Mouse (Mus musculus) hindbrain, embryonic 12.5 days (tissue): ENCODE measurements at regions not wholly inside any gene's neighbourhood (a gene's known extent, or its start where the extent isn't known, plus 50 kb on each side); places are given as distances from the start of the nearest gene placed in this dataset.
"Not testable (repeated sequence)": the region's sequence is repeated elsewhere in the genome, so short reads cannot be mapped to it uniquely, and the experiment has no call there.

ENCODE experiments used
- ATAC-seq: fragments of 200-750 bp; cut with Nextera tagmentation; 2 replicates; pipeline ENCODE4 v1.8.0; 2017; ENCODE audit warnings: moderate TSS enrichment; ENCODE audit not compliant: low FRiP score
- H3K27ac ChIP-seq: fragments of 300-500 bp; sonication (generic); 2 replicates; pipeline ENCODE4 v1.5.1; 2016; ENCODE audit warnings: mild to moderate bottlenecking
- H3K27me3 ChIP-seq: fragments of 300-500 bp; sonication (generic); 2 replicates; pipeline ENCODE4 v1.6.1; 2016; ENCODE audit warnings: mild to moderate bottlenecking
- H3K36me3 ChIP-seq: fragments of 300-500 bp; sonication (generic); 2 replicates; pipeline ENCODE4 v1.6.1; 2016; ENCODE audit warnings: mild to moderate bottlenecking
- H3K4me1 ChIP-seq: fragments of 300-500 bp; sonication (generic); 2 replicates; pipeline ENCODE4 v1.6.1; 2016
- H3K4me2 ChIP-seq: fragments of 300-500 bp; sonication (generic); replicated peaks from 2 replicates; pipeline ENCODE4 v1.6.1; 2016; ENCODE audit warnings: mild to moderate bottlenecking
- H3K4me3 ChIP-seq: fragments of 300-500 bp; sonication (generic); 2 replicates; pipeline ENCODE4 v1.5.1; 2016; ENCODE audit warnings: mild to moderate bottlenecking
- H3K9ac ChIP-seq: fragments of 300-500 bp; sonication (generic); 2 replicates; pipeline ENCODE4 v1.6.1; 2016; ENCODE audit warnings: mild to moderate bottlenecking, moderate library complexity
- H3K9me3 ChIP-seq: fragments of 300-500 bp; sonication (generic); replicated peaks from 2 replicates; pipeline ENCODE4 v1.6.1; 2016; ENCODE audit warnings: mild to moderate bottlenecking
- WGBS: fragments of 180-500 bp; shearing (Covaris S2); methylation state at CpG from one replicate; pipeline ENCODE4 v1.1.7; 2016; 5-methylcytosine and 5-hydroxymethylcytosine counted together

GRCm38 (mm10) chr1:143351388-143351787 is 289.1 kb upstream of the B3galt2 start:
- Histone ChIP-seq H3K27me3 (no peaks in the 10 kb centered on the region), H3K4me3 (no peak overlapping the region), H3K4me1 (no peaks in the 10 kb centered on the region), H3K27ac (no peak overlapping the region), H3K4me2 (no peak overlapping the region), H3K9me3 (no peaks in the 10 kb centered on the region), H3K9ac (no peak overlapping the region), H3K36me3 (no peaks in the 10 kb centered on the region)
- 67% methylated on average over 1 of the region's 1 CpGs for WGBS
- ATAC-seq = no peak

DNA sequence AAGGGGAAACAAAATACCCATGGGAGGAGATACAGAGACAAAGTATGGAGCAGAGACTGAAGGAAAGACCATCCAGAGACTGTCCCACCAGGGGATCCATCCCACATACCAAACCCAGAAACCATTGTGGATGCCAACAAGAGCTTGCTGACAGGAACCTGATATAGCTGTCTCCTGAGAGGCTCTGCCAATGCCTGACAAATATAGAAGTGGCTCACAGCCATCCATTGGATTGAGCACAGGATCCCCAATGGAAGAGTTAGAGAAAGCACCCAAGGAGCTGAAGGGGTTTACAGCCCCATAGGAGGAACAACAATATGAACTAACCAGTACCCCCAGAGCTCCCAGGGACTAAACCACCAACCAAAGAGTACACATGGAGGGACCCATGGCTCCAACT is 280.2 kb upstream of the B3galt2 start:
- not testable (repeated sequence) for H3K4me1 ChIP-seq, H3K36me3 ChIP-seq, ATAC-seq, H3K27me3 ChIP-seq, H3K4me3 ChIP-seq, H3K4me2 ChIP-seq, H3K27ac ChIP-seq, H3K9me3 ChIP-seq, H3K9ac ChIP-seq

- no peaks in the 10 kb centered on the region for H3K9me3 ChIP-seq
- no peak for ATAC-seq
- H3K36me3 ChIP-seq = no peaks in the 10 kb centered on the region
- H3K9ac ChIP-seq = no peak overlapping the region
- H3K4me3 ChIP-seq = no peak overlapping the region
- H3K27ac ChIP-seq = no peak overlapping the region
- 87% methylated on average over 4 of the region's 4 CpGs for whole genome bisulfite sequencing
- H3K4me1 ChIP-seq = no peaks in the 10 kb centered on the region
- no peak overlapping the region for H3K4me2 ChIP-seq
- no peaks in the 10 kb centered on the region for H3K27me3 ChIP-seq
Measured at GRCm38 (mm10) chr1:143391851-143392250, 248.6 kb upstream of the B3galt2 start.
